Mouse (Mus musculus) midbrain, embryonic 14.5 days (tissue): ENCODE results near the gene Pcnx. TPM values are rescaled to one million over a fixed set of nuclear protein-coding genes. Genes with fewer than 3 reads are reported as not detected.
A peak's percentile ranks its signal among the peaks of the same experiment; 100 is the strongest.

Experiments
- ATAC-seq: fragments of 200-750 bp; cut with Nextera tagmentation; 2 replicates; pipeline ENCODE4 v1.8.0; 2017; ENCODE audit warnings: moderate number of reproducible peaks, moderate library complexity; ENCODE audit not compliant: low FRiP score, low TSS enrichment
- DNase-seq: peaks from one replicate; pipeline ENCODE4 v3.0.0-alpha.2; 2015
- H3K27ac ChIP-seq: fragments of 300-500 bp; sonication (generic); replicated peaks from 2 replicates; pipeline ENCODE4 v1.5.1; 2014; ENCODE audit warnings: mild to moderate bottlenecking, low read depth, low read length, moderate library complexity
- H3K27me3 ChIP-seq: fragments of 300-500 bp; sonication (generic); 2 replicates; pipeline ENCODE4 v1.6.1; 2014; ENCODE audit warnings: low read length, control low read depth, mixed read lengths; ENCODE audit not compliant: control insufficient read depth, insufficient read depth
- H3K36me3 ChIP-seq: fragments of 300-500 bp; sonication (generic); 2 replicates; pipeline ENCODE4 v1.6.1; 2014; ENCODE audit warnings: low read length, control low read depth; ENCODE audit not compliant: control insufficient read depth, insufficient read depth
- H3K4me1 ChIP-seq: fragments of 300-500 bp; sonication (generic); 2 replicates; pipeline ENCODE4 v1.6.1; 2014; ENCODE audit warnings: mild to moderate bottlenecking, antibody characterized with exemption, low read length, control low read depth; ENCODE audit not compliant: control insufficient read depth, insufficient read depth
- H3K4me2 ChIP-seq: fragments of 300-500 bp; sonication (generic); 2 replicates; pipeline ENCODE4 v1.6.1; 2014; ENCODE audit warnings: mild to moderate bottlenecking, low read length, moderate library complexity
- H3K4me3 ChIP-seq: fragments of 300-500 bp; sonication (generic); replicated peaks from 2 replicates; pipeline ENCODE4 v1.5.1; 2014; ENCODE audit warnings: low read depth, low read length
- H3K9ac ChIP-seq: fragments of 300-500 bp; sonication (generic); replicated peaks from 2 replicates; pipeline ENCODE4 v1.6.1; 2014; ENCODE audit warnings: mild to moderate bottlenecking, low read length, moderate library complexity
- H3K9me3 ChIP-seq: fragments of 300-500 bp; sonication (generic); 2 replicates; pipeline ENCODE4 v1.6.1; 2016; ENCODE audit warnings: low read length, control low read depth, mixed read lengths; ENCODE audit not compliant: control insufficient read depth
- WGBS: fragments of 180-500 bp; shearing (Covaris S2); extraction: QIAGEN DNeasy Blood & Tissue Kit; methylation state at CpG from one replicate; pipeline ENCODE4 v1.1.7; 2014; 5-methylcytosine and 5-hydroxymethylcytosine counted together
- polyA plus RNA-seq: library from polyadenylated mRNA; unstranded; fragments of >200 nt; fragmentation: Nextera tagmentation; extraction: Ambion mirVana; gene quantifications from 2 replicates; pipeline ENCODE4 v1.2.1, GENCODE M21; 2014

Pcnx gene
- polyA plus RNA-seq, 1 experiment from 2014 or later: 16.5 TPM

- 75% methylated on average over 2 of the region's 2 CpGs for WGBS
- DNase-seq (no peak), ATAC-seq (no peak)
Observed at GRCm38 (mm10) chr12:81828355-81828754, 31.5 kb upstream of the Pcnx start.

GRCm38 (mm10) chr12:81832039-81832738, 27.6 kb upstream of the Pcnx start:
- DNase-seq (no peak), ATAC-seq (no peak)
- Histone ChIP-seq H3K4me1 (no peaks in the 10 kb centered on the region), H3K4me2 (no peak overlapping the region), H3K9me3 (no peaks in the 10 kb centered on the region), H3K9ac (no peak overlapping the region), H3K4me3 (no peak overlapping the region), H3K27me3 (no peaks in the 10 kb centered on the region), H3K36me3 (no peaks in the 10 kb centered on the region), H3K27ac (no peak overlapping the region)
- 74% methylated on average over 5 of the region's 5 CpGs for WGBS

More at GRCm38 (mm10) chr12:81828355-81828754, 31.5 kb upstream of the Pcnx start:
- no peaks in the 10 kb centered on the region for H3K9me3 ChIP-seq
- no peak overlapping the region for H3K4me2 ChIP-seq
- no peak overlapping the region for H3K27ac ChIP-seq
- no peaks in the 10 kb centered on the region for H3K36me3 ChIP-seq
- H3K27me3 ChIP-seq: no peaks in the 10 kb centered on the region
- H3K9ac ChIP-seq: no peak overlapping the region
- no peak overlapping the region for H3K4me3 ChIP-seq
- H3K4me1 ChIP-seq: no peaks in the 10 kb centered on the region

- no peaks in the 10 kb centered on the region for H3K27me3 ChIP-seq
- H3K9ac ChIP-seq: no peak overlapping the region
- H3K4me3 ChIP-seq: no peak overlapping the region
- 97% methylated on average over 2 of the region's 2 CpGs for WGBS
- no peak overlapping the region for H3K4me2 ChIP-seq
- no peak for ATAC-seq
- no peak for DNase-seq
- no peak overlapping the region for H3K27ac ChIP-seq
- no peaks in the 10 kb centered on the region for H3K4me1 ChIP-seq
- H3K9me3 ChIP-seq: no peaks in the 10 kb centered on the region
- H3K36me3 ChIP-seq: no peaks in the 10 kb centered on the region
Observed at GRCm38 (mm10) chr12:81833094-81833493, 26.7 kb upstream of the Pcnx start.

- no peaks in the 10 kb centered on the region for H3K27me3 ChIP-seq
- WGBS: 76% methylated on average over 8 of the region's 8 CpGs
- H3K4me3 ChIP-seq: no peak overlapping the region
- H3K4me1 ChIP-seq: no peaks in the 10 kb centered on the region
- DNase-seq (no peak), ATAC-seq (no peak)
- H3K27ac ChIP-seq: no peak overlapping the region
- no peaks in the 10 kb centered on the region for H3K9me3 ChIP-seq
- no peak overlapping the region for H3K4me2 ChIP-seq
- H3K9ac ChIP-seq: no peak overlapping the region
- H3K36me3 ChIP-seq: no peaks in the 10 kb centered on the region
Observed at GRCm38 (mm10) chr12:81836162-81836561, 23.7 kb upstream of the Pcnx start.

- no peak overlapping the region for H3K4me2 ChIP-seq
- H3K4me1 ChIP-seq: no peaks in the 10 kb centered on the region
- H3K36me3 ChIP-seq: no peaks in the 10 kb centered on the region
- no peak overlapping the region for H3K27ac ChIP-seq
- no peaks in the 10 kb centered on the region for H3K9me3 ChIP-seq
- no peak overlapping the region for H3K9ac ChIP-seq
- ATAC-seq: no peak
- 62% methylated on average over 5 of the region's 5 CpGs for WGBS
- H3K27me3 ChIP-seq: no peaks in the 10 kb centered on the region
- DNase-seq: no peak
- no peak overlapping the region for H3K4me3 ChIP-seq
Observed at GRCm38 (mm10) chr12:81837463-81837862, 22.4 kb upstream of the Pcnx start.

- H3K9ac ChIP-seq: no peak overlapping the region
- no peak overlapping the region for H3K4me2 ChIP-seq
- peaks cover under 1% of the 10 kb centered on the region; the same call in 1 of the 2 replicates for H3K4me1 ChIP-seq
- no peaks in the 10 kb centered on the region for H3K9me3 ChIP-seq
- DNase-seq: no peak
- no peak overlapping the region for H3K4me3 ChIP-seq
- WGBS: 91% methylated on average over 5 of the region's 5 CpGs
- no peaks in the 10 kb centered on the region for H3K36me3 ChIP-seq
- no peaks in the 10 kb centered on the region for H3K27me3 ChIP-seq
- no peak overlapping the region for H3K27ac ChIP-seq
- no peak for ATAC-seq
Observed at GRCm38 (mm10) chr12:81839663-81840062, 20.2 kb upstream of the Pcnx start.

GRCm38 (mm10) chr12:81841046-81841445, 18.8 kb upstream of the Pcnx start:
- no peaks in the 10 kb centered on the region for H3K9me3 ChIP-seq
- no peaks in the 10 kb centered on the region for H3K36me3 ChIP-seq
- no peak overlapping the region for H3K4me2 ChIP-seq
- no peak overlapping the region for H3K9ac ChIP-seq
- ATAC-seq: no peak
- H3K27me3 ChIP-seq: no peaks in the 10 kb centered on the region
- no peak overlapping the region for H3K4me3 ChIP-seq
- DNase-seq: no peak
- peaks cover 9% of the 10 kb centered on the region for H3K4me1 ChIP-seq
- 90% methylated on average over 5 of the region's 5 CpGs for WGBS
- no peak overlapping the region for H3K27ac ChIP-seq

- H3K4me3 ChIP-seq: no peak overlapping the region
- ATAC-seq (no peak), DNase-seq (no peak)
- 80% methylated on average over 5 of the region's 5 CpGs for WGBS
- H3K4me1 ChIP-seq: peaks cover 9% of the 10 kb centered on the region
- H3K4me2 ChIP-seq: no peak overlapping the region
- H3K9me3 ChIP-seq: no peaks in the 10 kb centered on the region
- no peak overlapping the region for H3K9ac ChIP-seq
- no peaks in the 10 kb centered on the region for H3K27me3 ChIP-seq
- H3K36me3 ChIP-seq: no peaks in the 10 kb centered on the region
- no peak overlapping the region for H3K27ac ChIP-seq
Observed at GRCm38 (mm10) chr12:81843501-81843900, 16.3 kb upstream of the Pcnx start.

- Histone ChIP-seq H3K4me1 (peaks cover 9% of the 10 kb centered on the region), H3K27me3 (no peaks in the 10 kb centered on the region), H3K9ac (no peak overlapping the region), H3K4me3 (no peak overlapping the region), H3K27ac (no peak overlapping the region), H3K9me3 (no peaks in the 10 kb centered on the region), H3K4me2 (peak overlapping the region; percentile 34), H3K36me3 (no peaks in the 10 kb centered on the region)
- ATAC-seq (no peak), DNase-seq (no peak)
- WGBS: 51% methylated on average over 13 of the region's 13 CpGs
Observed at GRCm38 (mm10) chr12:81844572-81844971, 15.3 kb upstream of the Pcnx start.
